Mouse (Mus musculus): ENCODE measurements at regions not wholly inside any gene's neighbourhood (a gene's known extent, or its start where the extent isn't known, plus 50 kb on each side); places are given as distances from the start of the nearest gene placed in this dataset.

DNA sequence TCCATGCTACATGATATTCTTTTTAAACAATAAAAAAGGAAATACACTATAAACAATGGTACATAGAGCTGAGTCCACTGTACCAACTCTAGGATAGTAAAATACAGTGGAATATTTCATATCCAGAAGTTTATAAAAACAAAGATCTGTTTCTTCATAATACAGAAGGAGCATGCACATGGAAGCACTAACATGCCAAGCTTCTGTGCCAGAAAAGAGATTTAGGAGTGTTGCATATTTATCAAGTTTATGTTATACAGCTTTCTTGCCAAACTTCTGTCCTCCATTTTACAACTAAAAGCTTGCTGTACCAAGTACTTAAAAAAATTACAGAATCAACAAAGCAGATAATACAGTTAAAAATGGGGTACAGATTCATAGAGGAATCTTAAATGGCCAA is 816.7 kb upstream of the A730009L09Rik start:
- Histone ChIP-seq H3K4me3 (ENCODE audit: low read depth, low read length) (no peak overlapping the region), H3K36me3 (ENCODE audit: control insufficient read depth, insufficient read depth, low read length) (no peaks in the 10 kb centered on the region), H3K4me1 (ENCODE audit: control insufficient read depth, insufficient read depth, low read length) (no peaks in the 10 kb centered on the region), H3K9me3 (replicated peaks; ENCODE audit: control insufficient read depth, low read length) (no peaks in the 10 kb centered on the region), H3K4me2 (ENCODE audit: low read length) (no peak overlapping the region), H3K27me3 (replicated peaks; ENCODE audit: control insufficient read depth, insufficient read depth, low read length) (no peaks in the 10 kb centered on the region), H3K9ac (ENCODE audit: low read length) (no peak overlapping the region), H3K27ac (ENCODE audit: low read depth, low read length) (no peak overlapping the region)
- DNase-seq (ENCODE audit: low spot score) (peak; percentile 72), ATAC-seq (no peak)

DNA sequence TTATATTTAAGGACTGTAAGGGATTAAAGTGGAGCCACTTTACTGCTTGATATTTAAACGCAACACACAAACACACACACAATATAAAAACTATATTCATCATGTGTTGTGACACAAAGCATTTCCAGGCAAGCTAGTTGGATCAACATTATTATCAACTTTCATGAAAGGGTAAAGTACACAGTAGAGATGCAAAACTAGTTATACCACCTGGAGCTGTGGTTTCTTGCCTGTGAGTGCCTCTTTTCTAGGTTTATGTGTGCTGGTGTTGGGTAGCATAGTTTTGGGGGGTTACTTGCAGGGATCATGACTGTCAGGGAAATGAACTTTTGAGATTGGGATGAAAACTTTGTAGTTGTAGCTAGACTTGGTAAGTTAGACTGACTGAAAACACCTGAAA is 812.3 kb upstream of the A730009L09Rik start:
- no peak overlapping the region for H3K27ac ChIP-seq (ENCODE audit: low read depth, low read length)
- H3K9me3 ChIP-seq (replicated peaks; ENCODE audit: control insufficient read depth, low read length) = no peaks in the 10 kb centered on the region
- 94% methylated on average over 1 of the region's 1 CpGs for WGBS
- no peak for ATAC-seq
- no peak overlapping the region for H3K4me2 ChIP-seq (ENCODE audit: low read length)
- H3K9ac ChIP-seq (ENCODE audit: low read length) = no peak overlapping the region
- H3K27me3 ChIP-seq (replicated peaks; ENCODE audit: control insufficient read depth, insufficient read depth, low read length) = no peaks in the 10 kb centered on the region
- no peaks in the 10 kb centered on the region for H3K4me1 ChIP-seq (ENCODE audit: control insufficient read depth, insufficient read depth, low read length)
- H3K36me3 ChIP-seq (ENCODE audit: control insufficient read depth, insufficient read depth, low read length) = no peaks in the 10 kb centered on the region
- DNase-seq (ENCODE audit: low spot score) = no peak
- no peak overlapping the region for H3K4me3 ChIP-seq (ENCODE audit: low read depth, low read length)
